Mouse (Mus musculus) ES-E14 (cell line): ENCODE measurements around the gene 4921504E06Rik.

Source experiments
- CHD2 ChIP-seq: IDR thresholded peaks from 2 replicates; pipeline ENCODE4 v1.6.1; 2014; ENCODE audit warnings: mild to moderate bottlenecking, low read depth, low read length, inconsistent platforms
- HCFC1 ChIP-seq: IDR thresholded peaks from 2 replicates; pipeline ENCODE4 v1.6.1; 2012; ENCODE audit warnings: low read length, inconsistent platforms, borderline replicate concordance; ENCODE audit not compliant: insufficient read depth
- MAFK ChIP-seq: IDR thresholded peaks from 2 replicates; pipeline ENCODE4 v1.6.1; 2014; ENCODE audit warnings: mild to moderate bottlenecking, low read depth, low read length, inconsistent platforms; ENCODE audit not compliant: insufficient read depth
- ZC3H11A ChIP-seq: IDR thresholded peaks from 2 replicates; pipeline ENCODE4 v1.6.1; 2012; ENCODE audit warnings: low read depth, mild to moderate bottlenecking, inconsistent platforms, low read length, borderline replicate concordance
- ZNF384 ChIP-seq: IDR thresholded peaks from 2 replicates; pipeline ENCODE4 v1.6.1; 2012; ENCODE audit warnings: low read depth, low read length, inconsistent platforms

DNA sequence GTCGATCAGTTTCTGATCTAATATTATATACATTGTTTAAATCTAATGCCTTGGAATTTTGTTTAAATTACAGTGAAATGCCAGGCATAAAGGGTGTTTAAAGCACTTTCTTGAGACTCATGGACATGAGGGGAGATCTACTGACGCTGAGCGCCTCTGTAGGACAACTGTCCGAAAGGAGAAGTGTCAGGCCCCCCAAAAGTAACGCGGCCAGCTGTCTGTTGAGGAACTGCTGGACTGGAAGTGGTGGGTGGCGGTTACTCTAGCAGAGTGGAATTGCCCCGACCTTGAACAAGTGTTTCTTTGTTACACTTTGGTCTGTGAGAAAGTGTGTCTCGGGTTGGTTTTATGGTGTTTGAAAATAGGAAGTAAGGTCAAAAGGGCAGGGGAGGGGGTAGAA lies 109.4 kb downstream of the 4921504E06Rik start:
- TF ChIP-seq ZC3H11A = no peak
- TF ChIP-seq CHD2 = no peak
- TF ChIP-seq ZNF384 = no peak
- TF ChIP-seq MAFK = no peak
- TF ChIP-seq HCFC1 = no peak
